Mouse (Mus musculus): ENCODE measurements around the gene Ldlrad3. TPM values are rescaled to one million over a fixed set of nuclear protein-coding genes. Genes with fewer than 3 reads are reported as not detected.

Ldlrad3 gene
- polyA plus RNA-seq, 1 experiment from 2014 or later: 30.7 TPM

GRCm38 (mm10) chr2:101981964-101982498 lies 204.2 kb downstream of the Ldlrad3 start:
- H3K4me1 ChIP-seq: peaks cover 38% of the 10 kb centered on the region
- no peaks in the 10 kb centered on the region for H3K27me3 ChIP-seq (replicated peaks)
- no peak overlapping the region for H3K4me2 ChIP-seq
- 84% methylated on average over 6 of the region's 6 CpGs for WGBS
- no peak overlapping the region for H3K27ac ChIP-seq (replicated peaks)
- no peak for ATAC-seq (ENCODE audit: low FRiP score)
- H3K9ac ChIP-seq (replicated peaks): no peak overlapping the region
- H3K9me3 ChIP-seq (replicated peaks): no peaks in the 10 kb centered on the region
- no peaks in the 10 kb centered on the region for H3K36me3 ChIP-seq
- no peak overlapping the region for H3K4me3 ChIP-seq (replicated peaks)

DNA sequence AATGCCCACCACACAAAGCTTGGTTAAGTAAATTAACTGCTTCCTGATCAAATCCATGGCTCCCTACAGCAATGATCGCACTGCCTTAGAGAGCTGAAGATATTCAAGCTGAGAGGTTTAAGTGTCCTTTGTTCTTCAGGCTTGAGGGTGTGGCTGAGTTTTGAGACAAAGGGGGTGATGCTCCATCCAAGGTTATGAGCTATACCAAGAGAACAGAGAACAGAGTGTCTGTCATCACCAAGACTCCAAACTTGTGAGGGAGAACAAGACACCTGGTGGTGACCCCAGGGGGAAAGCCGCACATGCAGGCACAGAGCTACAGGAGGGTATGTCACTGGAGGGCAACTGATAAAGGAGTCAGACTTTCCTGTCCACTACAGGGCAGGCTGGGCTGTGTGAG lies 205.0 kb downstream of the Ldlrad3 start:
- no peak overlapping the region for H3K27ac ChIP-seq (replicated peaks)
- H3K4me3 ChIP-seq (replicated peaks): no peak overlapping the region
- H3K9ac ChIP-seq (replicated peaks): no peak overlapping the region
- no peak overlapping the region for H3K4me2 ChIP-seq
- H3K9me3 ChIP-seq (replicated peaks): no peaks in the 10 kb centered on the region
- ATAC-seq (ENCODE audit: low FRiP score): no peak
- no peaks in the 10 kb centered on the region for H3K27me3 ChIP-seq (replicated peaks)
- H3K4me1 ChIP-seq: peaks cover 36% of the 10 kb centered on the region
- WGBS: 75% methylated on average over 2 of the region's 2 CpGs
- H3K36me3 ChIP-seq: no peaks in the 10 kb centered on the region

DNA sequence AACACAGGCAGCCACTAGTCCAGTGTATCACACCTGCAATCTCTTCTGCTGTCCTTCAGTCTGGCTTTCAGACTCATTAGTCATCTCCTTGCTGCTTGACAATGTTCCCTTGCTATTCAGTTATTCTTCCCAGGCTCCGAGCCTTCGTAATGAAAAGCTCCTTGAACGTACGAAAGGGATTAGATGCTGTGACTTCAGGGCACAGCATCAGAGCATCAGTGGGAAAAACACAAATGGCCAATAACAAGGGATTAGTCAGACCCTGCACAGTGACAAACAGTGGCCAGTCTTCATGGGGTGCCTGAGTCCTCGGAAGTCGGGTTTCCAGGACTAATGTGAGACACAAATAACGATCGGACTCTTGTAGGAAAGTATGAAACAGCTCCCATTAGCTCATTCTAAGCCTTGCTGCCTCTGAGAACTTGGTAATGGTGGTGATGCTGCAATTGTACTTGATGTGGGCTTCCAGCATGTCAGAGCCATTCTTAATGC lies 205.7 kb downstream of the Ldlrad3 start:
- ATAC-seq (ENCODE audit: low FRiP score): no peak
- no peak overlapping the region for H3K9ac ChIP-seq (replicated peaks)
- WGBS: 57% methylated on average over 8 of the region's 8 CpGs

DNA sequence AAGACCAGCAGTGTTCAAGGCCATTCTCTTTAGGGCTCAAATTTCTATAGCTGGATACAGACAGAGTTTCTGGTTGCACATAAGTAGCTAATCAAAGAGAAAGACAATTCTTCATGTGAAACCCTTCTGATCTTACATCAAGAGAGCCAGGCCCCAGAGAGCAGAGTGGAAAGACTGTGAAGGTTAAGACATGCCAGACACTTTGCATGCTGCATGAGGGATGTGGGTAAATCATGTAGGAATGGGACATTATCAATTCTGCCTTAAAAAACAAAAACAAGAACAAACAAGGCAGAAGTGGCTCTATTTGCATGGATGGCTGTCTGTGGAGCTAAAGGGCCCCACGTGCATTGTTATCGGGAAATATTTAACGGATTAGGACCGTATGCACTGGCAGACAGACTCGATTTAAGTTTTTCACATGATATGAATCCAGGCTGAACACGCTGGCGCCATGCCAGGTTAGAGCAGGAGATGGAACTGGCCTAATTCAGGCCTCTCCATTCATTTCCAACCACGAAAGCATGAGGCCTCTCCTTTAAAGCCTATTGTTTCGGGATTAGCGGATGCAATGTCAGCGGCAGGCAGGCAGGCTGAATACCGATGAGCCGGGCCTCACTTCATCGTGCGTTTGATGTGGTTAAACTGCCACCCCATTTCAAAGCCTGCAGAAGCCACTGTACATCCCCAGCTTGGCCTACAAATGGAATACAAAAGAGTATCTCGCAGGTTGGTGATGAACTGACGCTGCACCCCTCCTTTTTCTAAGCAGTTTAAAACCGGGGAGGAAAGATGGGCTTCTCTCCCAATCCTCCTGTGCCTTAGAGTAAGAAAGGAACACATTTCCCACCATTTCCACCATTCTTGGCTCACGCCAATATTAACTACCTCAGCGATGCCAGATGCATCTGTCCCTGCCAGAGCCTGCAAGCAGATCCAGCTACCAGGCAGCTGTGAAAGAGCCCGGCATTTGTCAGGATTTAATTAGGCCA lies 207.4 kb downstream of the Ldlrad3 start:
- peak; percentile 54 for ATAC-seq (ENCODE audit: low FRiP score)
- Histone ChIP-seq H3K4me1 (peaks cover 36% of the 10 kb centered on the region), H3K4me2 (no peak overlapping the region), H3K9ac (replicated peaks) (0 out of 2 replicates have a peak overlapping the region, but pooled peaks have one; percentile 24), H3K9me3 (replicated peaks) (no peaks in the 10 kb centered on the region), H3K36me3 (no peaks in the 10 kb centered on the region), H3K27ac (replicated peaks) (peak overlapping the region; percentile 80), H3K27me3 (replicated peaks) (no peaks in the 10 kb centered on the region), H3K4me3 (replicated peaks) (no peak overlapping the region)
- 8% methylated on average over 21 of the region's 21 CpGs for WGBS

More for the DNA sequence above, 205.7 kb downstream of the Ldlrad3 start:
- Histone ChIP-seq H3K9me3 (replicated peaks) (no peaks in the 10 kb centered on the region), H3K4me3 (replicated peaks) (no peak overlapping the region), H3K27me3 (replicated peaks) (no peaks in the 10 kb centered on the region), H3K4me2 (no peak overlapping the region), H3K4me1 (peaks cover 36% of the 10 kb centered on the region), H3K27ac (replicated peaks) (no peak overlapping the region; the same call in 1 of the 2 replicates), H3K36me3 (no peaks in the 10 kb centered on the region)

DNA sequence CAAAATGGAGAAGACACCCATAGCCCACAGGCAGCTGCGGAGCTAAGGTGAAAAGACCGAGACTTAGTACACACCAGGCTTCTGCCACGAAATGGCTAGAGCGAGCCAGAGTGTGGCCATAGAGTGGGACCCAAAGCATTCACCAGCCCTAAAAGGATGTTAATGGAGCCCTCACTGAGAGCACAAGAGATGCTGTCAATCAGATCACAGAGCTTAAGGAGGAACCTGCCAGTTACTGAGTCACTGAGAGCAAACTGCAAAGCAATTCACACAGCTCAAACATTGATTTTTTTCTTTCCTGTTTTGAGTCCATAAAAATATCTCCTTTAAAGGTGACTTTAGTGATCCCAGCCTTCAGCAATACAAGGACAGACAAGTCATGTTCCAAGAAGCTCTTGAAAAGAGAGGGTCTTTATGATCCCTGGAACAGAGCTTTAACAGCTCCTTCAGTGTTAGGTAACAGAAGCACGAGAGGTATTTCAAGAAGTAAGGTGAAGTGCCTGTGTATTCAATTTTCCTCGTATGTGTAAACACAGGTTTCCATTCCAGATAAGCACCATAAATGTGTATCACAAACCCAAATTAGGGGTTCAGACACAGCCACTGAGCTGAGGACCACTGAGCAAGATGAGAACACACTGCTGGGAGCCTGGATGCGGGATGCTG lies 209.7 kb downstream of the Ldlrad3 start:
- Histone ChIP-seq H3K4me1 (peaks cover 44% of the 10 kb centered on the region), H3K9me3 (replicated peaks) (no peaks in the 10 kb centered on the region), H3K9ac (replicated peaks) (no peak overlapping the region), H3K36me3 (no peaks in the 10 kb centered on the region), H3K4me2 (no peak overlapping the region), H3K27me3 (replicated peaks) (no peaks in the 10 kb centered on the region), H3K4me3 (replicated peaks) (no peak overlapping the region), H3K27ac (replicated peaks) (no peak overlapping the region)
- WGBS: 75% methylated on average over 7 of the region's 7 CpGs
- ATAC-seq (ENCODE audit: low FRiP score): no peak

DNA sequence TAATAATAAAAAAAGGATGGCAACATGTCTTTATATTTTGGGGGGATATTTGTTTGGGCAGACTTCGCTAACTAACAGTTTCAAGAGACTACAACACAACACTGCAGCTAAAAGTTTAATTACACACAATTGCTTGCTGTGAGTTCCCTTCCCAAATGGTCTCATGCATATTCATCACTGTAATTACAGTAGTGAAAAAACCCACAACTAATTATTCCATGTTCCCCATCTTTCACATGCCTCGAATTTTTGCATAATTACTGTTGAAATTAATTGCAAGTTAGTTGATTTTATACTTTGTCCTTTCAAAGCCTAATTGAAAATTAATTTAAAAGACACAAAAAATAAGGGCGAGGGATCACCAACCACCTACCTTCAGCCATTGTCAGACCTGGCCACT lies 212.4 kb downstream of the Ldlrad3 start:
- Histone ChIP-seq H3K27me3 (replicated peaks) (no peaks in the 10 kb centered on the region), H3K9me3 (replicated peaks) (no peaks in the 10 kb centered on the region), H3K4me1 (peaks cover 42% of the 10 kb centered on the region), H3K36me3 (no peaks in the 10 kb centered on the region), H3K9ac (replicated peaks) (no peak overlapping the region), H3K4me2 (no peak overlapping the region), H3K27ac (replicated peaks) (no peak overlapping the region), H3K4me3 (replicated peaks) (no peak overlapping the region)
- WGBS: 58% methylated on average over 3 of the region's 3 CpGs
- ATAC-seq (ENCODE audit: low FRiP score): no peak

DNA sequence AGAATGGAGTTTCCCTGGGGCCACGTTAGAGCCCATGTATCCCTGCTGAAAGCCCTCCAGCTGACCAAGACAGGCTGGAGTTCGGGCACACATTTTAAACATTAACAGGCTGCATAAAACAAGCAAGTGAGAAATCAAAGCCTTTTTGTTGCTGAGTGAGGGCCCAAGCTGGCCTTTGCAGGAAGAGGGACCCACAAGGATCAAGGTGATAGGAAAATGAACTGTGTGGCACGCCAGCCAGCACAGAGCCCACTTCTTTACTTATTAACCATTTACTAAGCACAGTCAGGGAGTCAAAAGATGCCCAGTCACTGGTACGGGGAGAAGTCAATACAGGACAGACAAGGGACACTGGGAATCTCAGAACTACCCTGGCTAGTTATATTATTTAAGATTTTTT lies 218.6 kb downstream of the Ldlrad3 start:
- Histone ChIP-seq H3K4me1 (peaks cover 46% of the 10 kb centered on the region), H3K9ac (replicated peaks) (no peak overlapping the region), H3K27me3 (replicated peaks) (no peaks in the 10 kb centered on the region), H3K27ac (replicated peaks) (no peak overlapping the region), H3K4me3 (replicated peaks) (no peak overlapping the region), H3K36me3 (no peaks in the 10 kb centered on the region), H3K4me2 (no peak overlapping the region), H3K9me3 (replicated peaks) (no peaks in the 10 kb centered on the region)
- 18% methylated on average over 4 of the region's 4 CpGs for WGBS
- no peak for ATAC-seq (ENCODE audit: low FRiP score)

GRCm38 (mm10) chr2:101967152-101967551 lies 219.0 kb downstream of the Ldlrad3 start:
- ATAC-seq (ENCODE audit: low FRiP score): no peak
- Histone ChIP-seq H3K36me3 (no peaks in the 10 kb centered on the region), H3K27me3 (replicated peaks) (no peaks in the 10 kb centered on the region), H3K4me3 (replicated peaks) (no peak overlapping the region), H3K4me2 (no peak overlapping the region), H3K27ac (replicated peaks) (no peak overlapping the region), H3K9me3 (replicated peaks) (no peaks in the 10 kb centered on the region), H3K9ac (replicated peaks) (no peak overlapping the region), H3K4me1 (peaks cover 47% of the 10 kb centered on the region)
- 36% methylated on average over 7 of the region's 7 CpGs for WGBS

DNA sequence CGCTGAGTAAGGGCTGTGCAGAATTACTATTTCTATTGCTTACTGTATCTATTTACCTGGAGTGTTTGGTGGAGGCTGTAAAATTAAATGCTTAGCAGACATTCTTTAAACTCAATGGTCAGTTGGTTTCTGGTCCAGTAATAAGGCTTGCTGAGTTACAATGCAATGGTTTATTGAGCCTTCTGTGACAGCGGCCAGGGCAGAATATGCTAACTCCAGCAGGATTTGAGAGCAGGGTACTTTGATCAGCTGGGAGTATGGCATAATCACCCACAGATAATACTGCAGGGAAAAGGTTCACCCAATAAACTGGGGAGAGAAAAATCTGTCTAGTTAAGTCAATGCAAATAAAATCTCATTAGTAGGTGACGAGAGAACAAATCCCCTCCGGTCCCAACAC lies 220.2 kb downstream of the Ldlrad3 start:
- 46% methylated on average over 4 of the region's 4 CpGs for WGBS
- peak overlapping the region; percentile 34; the same call in 1 of the 2 replicates for H3K27ac ChIP-seq (replicated peaks)
- H3K4me1 ChIP-seq: peaks cover 48% of the 10 kb centered on the region

GRCm38 (mm10) chr2:101965515-101965914 lies 220.7 kb downstream of the Ldlrad3 start:
- H3K9ac ChIP-seq (replicated peaks): no peak overlapping the region
- no peaks in the 10 kb centered on the region for H3K27me3 ChIP-seq (replicated peaks)
- H3K4me3 ChIP-seq (replicated peaks): no peak overlapping the region
- ATAC-seq (ENCODE audit: low FRiP score): no peak
- no peaks in the 10 kb centered on the region for H3K9me3 ChIP-seq (replicated peaks)
- peaks cover 53% of the 10 kb centered on the region for H3K4me1 ChIP-seq
- no peaks in the 10 kb centered on the region for H3K36me3 ChIP-seq
- 40% methylated on average over 5 of the region's 5 CpGs for WGBS
- no peak overlapping the region for H3K4me2 ChIP-seq
- no peak overlapping the region for H3K27ac ChIP-seq (replicated peaks)

More for the DNA sequence above, 220.2 kb downstream of the Ldlrad3 start:
- Histone ChIP-seq H3K27me3 (replicated peaks) (no peaks in the 10 kb centered on the region), H3K9ac (replicated peaks) (no peak overlapping the region), H3K36me3 (no peaks in the 10 kb centered on the region), H3K4me2 (no peak overlapping the region), H3K9me3 (replicated peaks) (no peaks in the 10 kb centered on the region), H3K4me3 (replicated peaks) (no peak overlapping the region)
- no peak for ATAC-seq (ENCODE audit: low FRiP score)

DNA sequence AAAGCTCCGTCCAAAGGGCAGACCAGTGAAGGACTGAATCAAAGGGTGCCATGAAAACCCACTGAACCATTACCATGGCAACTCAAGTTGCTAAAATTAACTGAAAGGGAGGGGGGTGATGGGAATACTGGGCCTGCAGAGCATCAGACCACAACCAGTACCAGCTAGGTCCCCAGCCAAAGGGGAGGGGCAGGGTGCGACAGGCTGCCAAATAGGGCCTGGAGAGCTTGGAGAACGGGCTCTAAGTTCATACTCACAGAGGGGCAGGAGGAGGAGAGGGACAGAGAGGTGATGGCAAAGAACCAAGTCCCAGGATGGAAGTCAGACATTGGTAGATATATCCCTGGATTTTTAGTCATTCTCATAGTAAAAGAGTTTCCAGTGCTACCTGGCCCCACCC lies 222.8 kb downstream of the Ldlrad3 start:
- no peaks in the 10 kb centered on the region for H3K27me3 ChIP-seq (replicated peaks)
- no peak for ATAC-seq (ENCODE audit: low FRiP score)
- no peak overlapping the region for H3K4me2 ChIP-seq
- 64% methylated on average over 3 of the region's 3 CpGs for WGBS
- no peak overlapping the region for H3K9ac ChIP-seq (replicated peaks)
- no peak overlapping the region for H3K27ac ChIP-seq (replicated peaks)
- H3K4me1 ChIP-seq: peaks cover 47% of the 10 kb centered on the region
- H3K36me3 ChIP-seq: no peaks in the 10 kb centered on the region
- no peaks in the 10 kb centered on the region for H3K9me3 ChIP-seq (replicated peaks)
- no peak overlapping the region for H3K4me3 ChIP-seq (replicated peaks)

Measured in neural tube, embryonic 15.5 days (tissue).